Mouse (Mus musculus): ENCODE measurements around the gene Enthd1.
"Not testable (repeated sequence)": the region's sequence is repeated elsewhere in the genome, so short reads cannot be mapped to it uniquely, and the experiment has no call there.

Gene Enthd1

GRCm38 (mm10) chr15:80538075-80538474 lies 26.9 kb downstream of the Enthd1 start:
- no peak for DNase-seq (ENCODE audit: low spot score)

- DNase-seq (ENCODE audit: low spot score): no peak
These were observed 28.9 kb downstream of the Enthd1 start for GRCm38 (mm10) chr15:80536051-80536450.

GRCm38 (mm10) chr15:80533274-80533673 lies 31.7 kb downstream of the Enthd1 start:
- DNase-seq (ENCODE audit: low spot score): no peak

- DNase-seq (ENCODE audit: low spot score): peak; percentile 4
These were observed 32.5 kb downstream of the Enthd1 start for GRCm38 (mm10) chr15:80532281-80533072.

GRCm38 (mm10) chr15:80531026-80531425 lies 33.9 kb downstream of the Enthd1 start:
- no peak for DNase-seq (ENCODE audit: low spot score)

GRCm38 (mm10) chr15:80529955-80530869 lies 34.7 kb downstream of the Enthd1 start:
- no peak for DNase-seq (ENCODE audit: low spot score)

GRCm38 (mm10) chr15:80521661-80522388 lies 43.1 kb downstream of the Enthd1 start:
- DNase-seq (ENCODE audit: low spot score): no peak

- no peak for DNase-seq (ENCODE audit: low spot score)
These were observed 45.0 kb downstream of the Enthd1 start for GRCm38 (mm10) chr15:80519931-80520330.

- DNase-seq (ENCODE audit: low spot score): no peak
These were observed 46.3 kb downstream of the Enthd1 start for GRCm38 (mm10) chr15:80518567-80519223.

- DNase-seq (ENCODE audit: low spot score): no peak
These were observed 47.0 kb downstream of the Enthd1 start for GRCm38 (mm10) chr15:80517996-80518395.

GRCm38 (mm10) chr15:80516525-80516924 lies 48.4 kb downstream of the Enthd1 start:
- DNase-seq (ENCODE audit: low spot score): no peak

GRCm38 (mm10) chr15:80505086-80505485 lies 59.9 kb downstream of the Enthd1 start:
- DNase-seq (ENCODE audit: low spot score): no peak

GRCm38 (mm10) chr15:80503155-80503554 lies 61.8 kb downstream of the Enthd1 start:
- DNase-seq (ENCODE audit: low spot score): not testable (repeated sequence)

GRCm38 (mm10) chr15:80502741-80503140 lies 62.2 kb downstream of the Enthd1 start:
- no peak for DNase-seq (ENCODE audit: low spot score)

GRCm38 (mm10) chr15:80501106-80502096 lies 63.6 kb downstream of the Enthd1 start:
- DNase-seq (ENCODE audit: low spot score): no peak

- no peak for DNase-seq (ENCODE audit: low spot score)
These were observed 64.5 kb downstream of the Enthd1 start for GRCm38 (mm10) chr15:80500426-80500825.

GRCm38 (mm10) chr15:80497733-80498132 lies 67.2 kb downstream of the Enthd1 start:
- DNase-seq (ENCODE audit: low spot score): not testable (repeated sequence)

- DNase-seq (ENCODE audit: low spot score): no peak
These were observed 73.5 kb downstream of the Enthd1 start for GRCm38 (mm10) chr15:80491505-80491904.

- no peak for DNase-seq (ENCODE audit: low spot score)
These were observed 74.8 kb downstream of the Enthd1 start for GRCm38 (mm10) chr15:80490151-80490550.

- DNase-seq (ENCODE audit: low spot score): no peak
These were observed 76.3 kb downstream of the Enthd1 start for GRCm38 (mm10) chr15:80488658-80489057.
